Mouse (Mus musculus) intestine, postnatal 0 days (tissue): ENCODE measurements at regions not wholly inside any gene's neighbourhood (a gene's known extent, or its start where the extent isn't known, plus 50 kb on each side); places are given as distances from the start of the nearest gene placed in this dataset.

Experiments
- ATAC-seq: fragments of 200-750 bp; cut with Nextera tagmentation; 2 replicates; pipeline ENCODE4 v1.8.0; 2017; ENCODE audit warnings: mild to moderate bottlenecking, moderate TSS enrichment, moderate library complexity
- H3K27ac ChIP-seq: fragments of 300-500 bp; sonication (generic); 2 replicates; pipeline ENCODE4 v1.5.1; 2014; ENCODE audit warnings: mild to moderate bottlenecking, low read depth, low read length, moderate library complexity
- H3K27me3 ChIP-seq: fragments of 300-500 bp; sonication (generic); replicated peaks from 2 replicates; pipeline ENCODE4 v1.6.1; 2014; ENCODE audit warnings: low read length, mixed read lengths; ENCODE audit not compliant: control insufficient read depth, insufficient read depth
- H3K36me3 ChIP-seq: fragments of 300-500 bp; sonication (generic); 2 replicates; pipeline ENCODE4 v1.6.1; 2014; ENCODE audit warnings: mild to moderate bottlenecking, moderate library complexity; ENCODE audit not compliant: control insufficient read depth, insufficient read depth
- H3K4me1 ChIP-seq: fragments of 300-500 bp; sonication (generic); replicated peaks from 2 replicates; pipeline ENCODE4 v1.6.1; 2014; ENCODE audit warnings: antibody characterized with exemption, low read length, mixed read lengths; ENCODE audit not compliant: control insufficient read depth, insufficient read depth
- H3K4me2 ChIP-seq: fragments of 300-500 bp; sonication (generic); replicated peaks from 2 replicates; pipeline ENCODE4 v1.6.1; 2014; ENCODE audit warnings: low read depth, mild to moderate bottlenecking, moderate library complexity
- H3K4me3 ChIP-seq: fragments of 300-500 bp; sonication (generic); 2 replicates; pipeline ENCODE4 v1.5.1; 2014; ENCODE audit warnings: low read depth, low read length
- H3K9ac ChIP-seq: fragments of 300-500 bp; sonication (generic); 2 replicates; pipeline ENCODE4 v1.6.1; 2014; ENCODE audit warnings: mild to moderate bottlenecking, low read depth, low read length
- H3K9me3 ChIP-seq: fragments of 300-500 bp; sonication (generic); 2 replicates; pipeline ENCODE4 v1.6.1; 2016; ENCODE audit warnings: mixed run types; ENCODE audit not compliant: control insufficient read depth
- CTCF ChIP-seq: sonication (generic); IDR thresholded peaks from 2 replicates; pipeline ENCODE4 v1.5.1; 2016; ENCODE audit warnings: low read depth, mild to moderate bottlenecking, control low read depth, antibody characterized with exemption, moderate library complexity
- WGBS: fragments of 180-500 bp; shearing (Covaris S2); extraction: QIAGEN DNeasy Blood & Tissue Kit; methylation state at CpG from one replicate; pipeline ENCODE4 v1.1.7; 2014; 5-methylcytosine and 5-hydroxymethylcytosine counted together

- no peaks in the 10 kb centered on the region for H3K9me3 ChIP-seq
- no peak overlapping the region for H3K9ac ChIP-seq
- no peaks in the 10 kb centered on the region for H3K36me3 ChIP-seq
- no peak for ATAC-seq
- no peaks in the 10 kb centered on the region for H3K4me1 ChIP-seq
- no peak for TF ChIP-seq CTCF
- H3K27ac ChIP-seq, result no peak overlapping the region
- H3K4me3 ChIP-seq, result no peak overlapping the region
- no peak overlapping the region for H3K4me2 ChIP-seq
- H3K27me3 ChIP-seq, result no peaks in the 10 kb centered on the region
- WGBS, result 68% methylated on average over 2 of the region's 2 CpGs
These were observed 172.4 kb upstream of the Rtl1 start for GRCm38 (mm10) chr12:109772543-109772942.

- Histone ChIP-seq H3K4me3 (no peak overlapping the region), H3K9me3 (no peaks in the 10 kb centered on the region), H3K27me3 (no peaks in the 10 kb centered on the region), H3K36me3 (no peaks in the 10 kb centered on the region), H3K4me1 (no peaks in the 10 kb centered on the region), H3K4me2 (no peak overlapping the region), H3K27ac (no peak overlapping the region), H3K9ac (no peak overlapping the region)
- 58% methylated on average over 3 of the region's 3 CpGs for WGBS
- TF ChIP-seq CTCF, result no peak
- no peak for ATAC-seq
These were observed 173.8 kb upstream of the Rtl1 start for GRCm38 (mm10) chr12:109773909-109774313.

- no peaks in the 10 kb centered on the region for H3K27me3 ChIP-seq
- no peak overlapping the region for H3K9ac ChIP-seq
- no peaks in the 10 kb centered on the region for H3K36me3 ChIP-seq
- no peak for TF ChIP-seq CTCF
- H3K4me3 ChIP-seq, result no peak overlapping the region
- no peaks in the 10 kb centered on the region for H3K9me3 ChIP-seq
- WGBS, result 87% methylated on average over 3 of the region's 3 CpGs
- no peak for ATAC-seq
- no peak overlapping the region for H3K4me2 ChIP-seq
- no peak overlapping the region for H3K27ac ChIP-seq
- no peaks in the 10 kb centered on the region for H3K4me1 ChIP-seq
These were observed 198.7 kb upstream of the Rtl1 start for GRCm38 (mm10) chr12:109798846-109799245.

GRCm38 (mm10) chr12:109799395-109799794 lies 199.3 kb upstream of the Rtl1 start:
- H3K4me2 ChIP-seq, result no peak overlapping the region
- H3K36me3 ChIP-seq, result no peaks in the 10 kb centered on the region
- no peak overlapping the region for H3K9ac ChIP-seq
- H3K4me1 ChIP-seq, result no peaks in the 10 kb centered on the region
- WGBS, result 79% methylated on average over 1 of the region's 1 CpGs
- no peak overlapping the region for H3K4me3 ChIP-seq
- TF ChIP-seq CTCF, result no peak
- no peak overlapping the region for H3K27ac ChIP-seq
- no peak for ATAC-seq
- no peaks in the 10 kb centered on the region for H3K27me3 ChIP-seq
- no peaks in the 10 kb centered on the region for H3K9me3 ChIP-seq

- no peak for ATAC-seq
- Histone ChIP-seq H3K27me3 (no peaks in the 10 kb centered on the region), H3K36me3 (no peaks in the 10 kb centered on the region), H3K9me3 (no peaks in the 10 kb centered on the region), H3K4me1 (no peaks in the 10 kb centered on the region), H3K4me3 (no peak overlapping the region), H3K4me2 (no peak overlapping the region), H3K27ac (no peak overlapping the region), H3K9ac (no peak overlapping the region)
- no peak for TF ChIP-seq CTCF
- 84% methylated on average over 10 of the region's 10 CpGs for WGBS
These were observed 227.2 kb upstream of the Rtl1 start for GRCm38 (mm10) chr12:109827241-109827915.

GRCm38 (mm10) chr12:109830303-109831020 lies 230.3 kb upstream of the Rtl1 start:
- TF ChIP-seq CTCF, result peak; percentile 68
- H3K9me3 ChIP-seq, result no peaks in the 10 kb centered on the region
- WGBS, result 52% methylated on average over 16 of the region's 16 CpGs
- no peak for ATAC-seq
- H3K9ac ChIP-seq, result no peak overlapping the region
- H3K4me2 ChIP-seq, result no peak overlapping the region
- H3K27ac ChIP-seq, result no peak overlapping the region
- no peak overlapping the region for H3K4me3 ChIP-seq
- H3K27me3 ChIP-seq, result no peaks in the 10 kb centered on the region
- no peaks in the 10 kb centered on the region for H3K36me3 ChIP-seq
- no peaks in the 10 kb centered on the region for H3K4me1 ChIP-seq
